13 mouse cellular contexts compared by ENCODE assay signal in genomic region chr2:173028508-173029031, GRCm38 (mm10). TPM values are rescaled to one million over a fixed set of nuclear protein-coding genes. Genes with fewer than 3 reads are reported as not detected.
DNase-seq lines count a peak whose midpoint lies in the region; ATAC-seq and TF ChIP-seq lines count a peak whose summit lies in the region.
"Had no signal": no experiment of that assay in that cellular context is flagged by ENCODE, and none has a peak within 500 bp of the region (broad histone marks: within the 10 kb centered on the region; RNA-seq: fewer than 3 reads in every experiment).

No protein-coding gene starts in this region.

- no peak overlapping the region for H3ac ChIP-seq in myocyte (ENCODE audit: control insufficient read depth, insufficient read length)

- H3K9ac ChIP-seq in heart, adult 2 months (ENCODE audit: low read depth, low read length): no peak overlapping the region; the same call in 1 of the 2 replicates
- H3K9ac ChIP-seq in intestine, postnatal 0 days (ENCODE audit: low read depth, low read length): no peak overlapping the region
- H3K9ac ChIP-seq in intestine, embryonic 15.5 days: no peak overlapping the region

- no peak for DNase-seq in heart, adult 2 months
- DNase-seq in heart, adult 18-20 months: no peak
- DNase-seq in thymus, postnatal 14 days: peak; percentile 10
- no peak for DNase-seq in thymus, postnatal 0 days (ENCODE audit: low spot score)
- DNase-seq in left cerebral cortex, postnatal 25 days (ENCODE audit: low spot score in 2 of 2): no peak
- DNase-seq: kidney, postnatal 14 days; lung, postnatal 10 days had no signal

- no peak for TF ChIP-seq POLR2A in heart, adult 2 months (IDR thresholded peaks at IDR 0.05; ENCODE audit: insufficient read depth, low read depth, low read length)
- TF ChIP-seq POLR2A in myocyte (IDR thresholded peaks at IDR 0.05; ENCODE audit: insufficient read length, low read depth): no peak

- H3K9me3 ChIP-seq in intestine, postnatal 0 days (ENCODE audit: control insufficient read depth): no peaks in the 10 kb centered on the region
- H3K9me3 ChIP-seq in intestine, embryonic 15.5 days: no peaks in the 10 kb centered on the region

- no peak overlapping the region for H3K4me2 ChIP-seq in intestine, postnatal 0 days (replicated peaks; ENCODE audit: low read depth)
- H3K4me2 ChIP-seq in intestine, embryonic 15.5 days (replicated peaks): no peak overlapping the region
- H3K4me2 ChIP-seq in myocyte (ENCODE audit: low read depth): peak overlapping the region; percentile 38
- H3K4me2 ChIP-seq: midbrain, embryonic 11.5 days had no signal

- H3K4me3 ChIP-seq in heart, adult 2 months: no peak overlapping the region
- no peak overlapping the region for H3K4me3 ChIP-seq in intestine, postnatal 0 days (ENCODE audit: low read depth, low read length)
- H3K4me3 ChIP-seq in intestine, embryonic 15.5 days (replicated peaks): no peak overlapping the region
- H3K4me3 ChIP-seq in myocyte: no peak overlapping the region

- no peaks in the 10 kb centered on the region for H3K79me2 ChIP-seq in heart, adult 2 months (replicated peaks; ENCODE audit: control insufficient read depth, insufficient read depth, low read length)
- peaks cover 17% of the 10 kb centered on the region for H3K79me2 ChIP-seq in myocyte (ENCODE audit: control insufficient read depth, insufficient read depth)

- WGBS in heart, adult 2 months: 70% methylated on average over 3 of the region's 3 CpGs
- 83% methylated on average over 3 of the region's 3 CpGs for WGBS in intestine, postnatal 0 days
- 87% methylated on average over 3 of the region's 3 CpGs for WGBS in intestine, embryonic 15.5 days

- peaks cover 2% of the 10 kb centered on the region; the same call in 1 of the 2 replicates for H3K36me3 ChIP-seq in heart, adult 2 months (ENCODE audit: control insufficient read depth, insufficient read depth, low read length)
- H3K36me3 ChIP-seq in intestine, postnatal 0 days (ENCODE audit: control insufficient read depth, insufficient read depth): peaks cover 50% of the 10 kb centered on the region
- peaks cover 20% of the 10 kb centered on the region; the same call in 1 of the 2 replicates for H3K36me3 ChIP-seq in intestine, embryonic 15.5 days
- no peaks in the 10 kb centered on the region for H3K36me3 ChIP-seq in myocyte (ENCODE audit: control insufficient read depth, insufficient read depth)

- no peak for TF ChIP-seq EP300 in heart, adult 2 months (IDR thresholded peaks at IDR 0.05; ENCODE audit: insufficient read depth, low read depth, low read length)

- peaks cover 15% of the 10 kb centered on the region; the same call in 1 of the 2 replicates for H3K4me1 ChIP-seq in heart, adult 2 months (ENCODE audit: control insufficient read depth, insufficient read depth, low read length)
- H3K4me1 ChIP-seq in intestine, postnatal 0 days (replicated peaks; ENCODE audit: control insufficient read depth, insufficient read depth, low read length): peaks cover 16% of the 10 kb centered on the region
- H3K4me1 ChIP-seq in intestine, embryonic 15.5 days (replicated peaks): peaks cover 47% of the 10 kb centered on the region

- H3K27ac ChIP-seq in heart, adult 2 months: no peak overlapping the region
- H3K27ac ChIP-seq in intestine, postnatal 0 days (ENCODE audit: low read depth, low read length): no peak overlapping the region
- H3K27ac ChIP-seq in intestine, embryonic 15.5 days: no peak overlapping the region

- intact Hi-C loops in heart, adult 2 months (cut with DNase I): no loop called here
- intact Hi-C loops in left cerebral cortex, postnatal 25 days (cut with DNase I): loop anchor here (10.0 kb wide), 1 partner anchor 56 kb away; no protein-coding TSS in a partner anchor

- no peak for ATAC-seq in intestine, postnatal 0 days
- no peak for ATAC-seq in intestine, embryonic 15.5 days

- no peaks in the 10 kb centered on the region for H3K27me3 ChIP-seq in heart, adult 2 months (ENCODE audit: control insufficient read depth, insufficient read depth, low read length)
- no peaks in the 10 kb centered on the region for H3K27me3 ChIP-seq in intestine, postnatal 0 days (replicated peaks; ENCODE audit: control insufficient read depth, insufficient read depth, low read length)
- H3K27me3 ChIP-seq in intestine, embryonic 15.5 days (replicated peaks): no peaks in the 10 kb centered on the region
- H3K27me3 ChIP-seq in myocyte (ENCODE audit: control insufficient read depth, insufficient read depth, insufficient read length): no peaks in the 10 kb centered on the region

- TF ChIP-seq CTCF in heart, adult 2 months (IDR thresholded peaks at IDR 0.05): peak; percentile 21; the same call in 1 of the 2 replicates
- TF ChIP-seq CTCF in intestine, postnatal 0 days (IDR thresholded peaks at IDR 0.05; ENCODE audit: low read depth): 0 out of 2 replicates have a peak, but pooled peaks have one; percentile 11

TF ChIP-seq in myocyte, 11 proteins besides CTCF, POLR2A, EP300 and RAD21:
- TF ChIP-seq TCF3 (IDR thresholded peaks at IDR 0.05; ENCODE audit: insufficient read length, low read depth): peak; percentile 50
- peak; percentile 66 to 97 (median 82) for TF ChIP-seq MYOG (IDR thresholded peaks at IDR 0.05; ENCODE audit: control insufficient read depth in 1 of 3, insufficient read depth in 1 of 3, insufficient read length in 2 of 3, low read depth in 2 of 3)
- no peak for TF ChIP-seq CEBPB (IDR thresholded peaks at IDR 0.05; ENCODE audit: insufficient read depth, poor library complexity, severe bottlenecking)
- no peak for TF ChIP-seq MAX (IDR thresholded peaks at IDR 0.05; ENCODE audit: low read depth)
- no peak for TF ChIP-seq SRF (IDR thresholded peaks at IDR 0.05; ENCODE audit: control insufficient read depth, insufficient read length, low read depth)
- TF ChIP-seq MYOD1 (IDR thresholded peaks at IDR 0.05; ENCODE audit: control insufficient read depth in 1 of 3, insufficient read length in 2 of 3, low read depth in 2 of 3): peak; percentile 14 to 95 (median 56)
- no peak for TF ChIP-seq TCF12 (IDR thresholded peaks at IDR 0.05; ENCODE audit: insufficient read depth, poor library complexity, severe bottlenecking)
- no peak for TF ChIP-seq POLR2AphosphoS2 (IDR thresholded peaks at IDR 0.05; ENCODE audit: insufficient read length, low read depth)

RNA-seq across cellular contexts. Expression of gene Rbm38, which starts 8.3 kb away (rescaled TPM):
- 100 to 1,000 TPM; 173 to 203 TPM for total RNA-seq in heart, adult 2 months (2021)
- polyA plus RNA-seq in heart, adult 2 months (2012; rRNA removed): 342 and 529 TPM in 2 replicates
- total RNA-seq in heart, adult 18-20 months (2021): 100 to 1,000 TPM; 171 to 173 TPM
- 39.0 and 39.8 TPM in 2 replicates for polyA plus RNA-seq in intestine, postnatal 0 days (2015; fragmentation: Nextera tagmentation; extraction: Ambion mirVana)
- polyA plus RNA-seq in intestine, embryonic 15.5 days (2015; fragmentation: Nextera tagmentation; extraction: Ambion mirVana): 46.6 and 49.2 TPM in 2 replicates
- polyA plus RNA-seq in thymus, postnatal 0 days (2015; fragmentation: Nextera tagmentation; extraction: Ambion mirVana): 144 and 151 TPM in 2 replicates
- polyA plus RNA-seq in myocyte (2012; fragmentation: generic; extraction: Trizol): 124 TPM
- total RNA-seq in left cerebral cortex, postnatal 25 days (2021): 1 to 10 TPM; 2.2 to 3.4 TPM

RNA-seq across cellular contexts. Expression of gene Rae1, which starts 28.7 kb away (rescaled TPM):
- total RNA-seq in heart, adult 2 months (2021): 10 to 100 TPM; 22.8 to 23.0 TPM
- polyA plus RNA-seq in heart, adult 2 months (2012; rRNA removed): 27.8 and 44.8 TPM in 2 replicates
- total RNA-seq in heart, adult 18-20 months (2021): 10 to 100 TPM; 21.5 to 21.8 TPM
- 62.8 and 63.5 TPM in 2 replicates for polyA plus RNA-seq in intestine, postnatal 0 days (2015; fragmentation: Nextera tagmentation; extraction: Ambion mirVana)
- 123 and 131 TPM in 2 replicates for polyA plus RNA-seq in intestine, embryonic 15.5 days (2015; fragmentation: Nextera tagmentation; extraction: Ambion mirVana)
- 138 and 142 TPM in 2 replicates for polyA plus RNA-seq in thymus, postnatal 0 days (2015; fragmentation: Nextera tagmentation; extraction: Ambion mirVana)
- polyA plus RNA-seq in myocyte (2012; fragmentation: generic; extraction: Trizol): 68.4 TPM
- 10 to 100 TPM; 54.5 to 54.8 TPM for total RNA-seq in left cerebral cortex, postnatal 25 days (2021)

RNA-seq across cellular contexts. Expression of gene Spo11, which starts 51.1 kb away (rescaled TPM):
- total RNA-seq in heart, adult 2 months (2021): not detected
- 0.14 TPM in 1 of 2 replicates, not detected in the other for polyA plus RNA-seq in heart, adult 2 months (2012; rRNA removed)
- total RNA-seq in heart, adult 18-20 months (2021): not detected
- polyA plus RNA-seq in intestine, postnatal 0 days (2015; fragmentation: Nextera tagmentation; extraction: Ambion mirVana): 0.04 TPM in 1 of 2 replicates, not detected in the other
- 0.35 TPM in 1 of 2 replicates, not detected in the other for polyA plus RNA-seq in intestine, embryonic 15.5 days (2015; fragmentation: Nextera tagmentation; extraction: Ambion mirVana)
- 66.2 and 75.4 TPM in 2 replicates for polyA plus RNA-seq in thymus, postnatal 0 days (2015; fragmentation: Nextera tagmentation; extraction: Ambion mirVana)
- polyA plus RNA-seq in myocyte (2012; fragmentation: generic; extraction: Trizol): not detected
- under 1 TPM; 0.41 to 0.73 TPM for total RNA-seq in left cerebral cortex, postnatal 25 days (2021)
- total RNA-seq: adrenal gland, postnatal 4 days had no signal
- polyA plus RNA-seq: intestine, embryonic 14.5 days had no signal

Comparison
In these comparisons a context has a peak if more than half of its experiments do, and no peak if none do; other contexts are left out.
1. RNA of gene Spo11, which starts 51.1 kb away (polyA plus RNA-seq): 66.2 to 75.4 TPM in thymus, postnatal 0 days; 0.35 TPM in intestine, embryonic 15.5 days, 0.14 TPM in heart, adult 2 months, 0.04 TPM in intestine, postnatal 0 days and not detected in myocyte (single experiment); every median in the first group is over 10 times any median in the second.